Mouse (Mus musculus) kidney, adult 11 months (tissue): Measurements from ENCODE around the gene Cbx2.

ENCODE experiments used
- DNase-seq: peaks from one replicate; pipeline ENCODE4 v3.0.0; 2022

Gene Cbx2

GRCm38 (mm10) chr11:119021180-119021579 is 1.6 kb upstream of the Cbx2 start:
- no peak for DNase-seq

GRCm38 (mm10) chr11:119022068-119022894 is 481 bp upstream of the Cbx2 start:
- no peak for DNase-seq

- no peak for DNase-seq
These were observed 836 bp downstream of the Cbx2 start for GRCm38 (mm10) chr11:119023616-119023980.

GRCm38 (mm10) chr11:119024260-119024659 is 1.5 kb downstream of the Cbx2 start:
- no peak for DNase-seq

- DNase-seq, result no peak
These were observed 3.4 kb downstream of the Cbx2 start for GRCm38 (mm10) chr11:119026203-119026602.

GRCm38 (mm10) chr11:119033874-119034558 is 11.3 kb downstream of the Cbx2 start:
- DNase-seq, result peak; percentile 76

GRCm38 (mm10) chr11:119034635-119035034 is 11.9 kb downstream of the Cbx2 start:
- no peak for DNase-seq

GRCm38 (mm10) chr11:119035094-119035685 is 12.4 kb downstream of the Cbx2 start:
- DNase-seq, result no peak

- no peak for DNase-seq
These were observed 13.0 kb downstream of the Cbx2 start for GRCm38 (mm10) chr11:119035686-119036165.

- no peak for DNase-seq
These were observed 13.7 kb downstream of the Cbx2 start for GRCm38 (mm10) chr11:119036447-119036846.

- DNase-seq, result no peak
These were observed 14.4 kb downstream of the Cbx2 start for GRCm38 (mm10) chr11:119036934-119037779.

GRCm38 (mm10) chr11:119037780-119038401 is 15.1 kb downstream of the Cbx2 start:
- no peak for DNase-seq

GRCm38 (mm10) chr11:119038744-119039484 is 16.2 kb downstream of the Cbx2 start:
- no peak for DNase-seq

GRCm38 (mm10) chr11:119039732-119040512 is 17.2 kb downstream of the Cbx2 start:
- DNase-seq, result no peak

GRCm38 (mm10) chr11:119040600-119041324 is 18.0 kb downstream of the Cbx2 start, which contains the start of gene Cbx8:
Cbx8 (minus strand) TSS chr11:119040969.
- DNase-seq, result peak; percentile 99

- DNase-seq, result no peak
These were observed 18.6 kb downstream of the Cbx2 start for GRCm38 (mm10) chr11:119041325-119041716.

GRCm38 (mm10) chr11:119041750-119042465 is 19.1 kb downstream of the Cbx2 start:
- DNase-seq, result no peak

GRCm38 (mm10) chr11:119042466-119043272 is 19.9 kb downstream of the Cbx2 start:
- DNase-seq, result no peak

GRCm38 (mm10) chr11:119043273-119043540 is 20.4 kb downstream of the Cbx2 start:
- no peak for DNase-seq
